Mouse (Mus musculus): ENCODE data around the gene Insm1. TPM values are rescaled to one million over a fixed set of nuclear protein-coding genes. Genes with fewer than 3 reads are reported as not detected.

Insm1 gene
- total RNA-seq, 2 experiments from 2014 or later, result not detected

DNA sequence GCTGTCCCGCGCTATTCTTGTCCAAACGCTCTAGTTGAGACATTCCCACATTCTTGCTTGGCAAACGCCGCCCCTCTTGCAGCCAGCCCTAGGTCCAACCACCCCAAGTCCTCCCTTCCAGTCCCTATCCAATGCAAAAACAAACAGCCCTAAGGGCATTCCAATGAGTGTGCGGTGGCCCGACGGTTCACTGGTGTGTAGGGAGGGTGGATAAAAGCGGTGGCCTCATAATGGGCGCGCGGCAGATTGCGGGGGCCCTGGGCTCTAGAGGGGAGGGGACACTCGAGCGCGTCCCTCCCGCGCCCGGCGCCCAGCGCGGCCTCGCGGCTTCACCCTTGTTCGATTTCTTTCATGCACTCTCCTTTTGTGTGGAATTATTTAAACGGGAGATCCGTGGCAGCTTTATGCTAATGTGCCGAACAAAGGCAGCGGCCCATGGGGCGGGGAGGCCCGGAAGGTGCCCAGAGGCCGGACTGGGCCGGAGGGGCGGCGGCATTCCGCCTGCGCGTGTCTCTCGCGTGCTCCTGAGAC, 3.5 kb upstream of the Insm1 start:
- DNase-seq, result peak; percentile 21
- Histone ChIP-seq H3K27ac (no peak overlapping the region), H3K4me3 (peak overlapping the region; percentile 55)
- no peak for TF ChIP-seq CTCF (IDR thresholded peaks at IDR 0.05)
- intact Hi-C loops (cut with DNase I), result loop anchor here (10.0 kb wide), 1 partner anchor 167 kb away; no protein-coding TSS in a partner anchor

DNA sequence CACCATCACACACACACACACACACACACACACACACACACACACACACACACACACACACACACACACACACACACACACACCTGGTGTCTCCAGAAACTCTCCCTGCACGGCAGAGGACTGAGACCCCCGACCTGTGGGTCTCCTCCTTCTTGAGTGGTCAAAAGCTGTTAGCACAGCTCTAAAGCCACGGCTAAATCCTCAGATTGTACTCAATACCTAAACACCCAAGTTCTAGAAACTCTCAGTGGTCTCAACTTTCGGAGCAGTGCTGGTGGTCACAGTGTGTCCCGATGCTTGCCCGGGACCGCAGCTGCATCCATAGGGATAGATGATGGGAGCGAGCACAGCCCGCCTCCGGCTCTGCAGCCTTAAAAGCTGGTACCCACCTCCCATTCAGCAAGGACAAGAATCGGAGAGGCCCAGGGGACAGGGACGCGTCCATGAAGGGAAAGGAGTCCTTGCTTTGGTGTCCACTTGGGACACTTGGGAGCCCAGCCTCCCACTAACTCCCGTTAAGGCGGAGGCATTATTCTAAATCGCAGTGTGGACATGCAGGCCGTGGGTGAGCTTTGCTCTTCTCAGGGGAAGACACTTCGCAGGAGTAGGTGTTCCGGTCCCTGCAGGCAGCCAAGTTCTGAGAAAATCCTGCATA, 2.7 kb upstream of the Insm1 start:
- Histone ChIP-seq H3K27ac (no peak overlapping the region), H3K4me3 (no peak overlapping the region)
- peak; percentile 25 for DNase-seq
- intact Hi-C loops (cut with DNase I), result loop anchor here (10.0 kb wide), 1 partner anchor 166 kb away; no protein-coding TSS in a partner anchor
- no peak for TF ChIP-seq CTCF (IDR thresholded peaks at IDR 0.05)

DNA sequence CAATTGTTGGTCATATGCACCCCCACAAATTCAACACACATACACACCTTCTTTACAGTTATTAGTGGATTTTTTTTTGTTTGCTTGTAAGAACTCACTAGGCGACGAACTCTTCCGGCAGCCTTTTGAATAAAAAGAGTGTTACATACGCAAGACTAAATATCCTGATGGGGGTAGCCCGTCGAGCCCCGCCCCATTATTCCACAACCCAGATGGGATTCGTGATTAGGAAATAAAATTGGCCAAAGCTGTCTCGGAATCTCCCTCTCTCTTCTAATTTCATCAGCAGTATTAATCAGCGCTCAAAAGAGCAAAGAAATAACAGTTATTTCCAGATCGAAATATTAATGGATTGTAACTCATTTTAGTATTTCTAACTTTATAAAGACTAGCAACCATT, 1.9 kb upstream of the Insm1 start:
- intact Hi-C loops (cut with DNase I), result loop anchor here (10.0 kb wide), 1 partner anchor 165 kb away; no protein-coding TSS in a partner anchor
- no peak for TF ChIP-seq CTCF (IDR thresholded peaks at IDR 0.05)
- DNase-seq, result no peak
- Histone ChIP-seq H3K4me3 (no peak overlapping the region), H3K27ac (no peak overlapping the region)

DNA sequence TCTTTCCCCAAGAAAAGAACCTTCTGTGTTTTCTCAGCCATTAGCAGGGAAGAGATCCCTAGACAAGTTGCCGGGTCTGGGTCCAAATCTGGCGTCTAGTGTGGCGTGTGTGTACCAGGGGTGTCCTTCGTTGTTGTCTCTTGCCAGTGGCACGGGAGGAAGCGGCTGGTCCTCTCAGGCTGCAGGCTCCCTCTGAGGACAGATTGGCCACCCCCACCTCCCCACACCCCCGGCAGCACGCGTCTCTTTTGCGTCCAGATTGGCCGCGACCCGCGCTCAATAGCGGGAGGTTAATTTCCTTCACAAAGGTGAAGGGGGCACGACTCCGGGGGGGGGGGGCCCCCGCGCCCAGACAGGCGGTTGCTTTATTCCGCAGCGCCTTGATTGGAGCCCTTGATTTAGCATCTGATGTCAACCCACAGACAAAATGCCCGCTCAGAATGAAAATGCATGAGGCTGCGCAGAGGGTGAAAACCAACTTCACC, 1.1 kb upstream of the Insm1 start:
- H3K27ac ChIP-seq, result no peak overlapping the region
- peak overlapping the region; percentile 73 for H3K4me3 ChIP-seq
- DNase-seq, result no peak
- no peak for TF ChIP-seq CTCF (IDR thresholded peaks at IDR 0.05)
- intact Hi-C loops (cut with DNase I), result no loop called here

DNA sequence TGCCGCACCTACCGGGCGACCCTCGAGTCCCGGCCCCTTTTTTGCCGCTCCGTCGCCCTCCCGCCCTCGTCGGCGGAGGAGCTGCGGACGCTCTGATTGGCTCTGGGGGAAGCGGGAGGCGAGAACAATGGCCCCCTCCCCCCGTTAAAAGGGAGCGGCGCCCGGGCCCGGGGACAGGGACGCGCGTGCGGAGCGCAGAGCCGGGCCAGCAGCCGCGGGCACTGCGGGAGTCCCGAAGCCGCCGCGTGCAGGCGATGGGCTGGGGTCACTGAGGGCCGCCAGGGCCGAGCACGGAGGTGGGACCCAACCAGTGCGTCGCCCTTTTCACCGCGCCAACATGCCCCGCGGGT, 183 bp downstream of the Insm1 start:
- intact Hi-C loops (cut with DNase I), result no loop called here
- no peak for TF ChIP-seq CTCF (IDR thresholded peaks at IDR 0.05)
- H3K4me3 ChIP-seq, result peak overlapping the region; percentile 73
- H3K27ac ChIP-seq, result no peak overlapping the region
- DNase-seq, result peak; percentile 17

DNA sequence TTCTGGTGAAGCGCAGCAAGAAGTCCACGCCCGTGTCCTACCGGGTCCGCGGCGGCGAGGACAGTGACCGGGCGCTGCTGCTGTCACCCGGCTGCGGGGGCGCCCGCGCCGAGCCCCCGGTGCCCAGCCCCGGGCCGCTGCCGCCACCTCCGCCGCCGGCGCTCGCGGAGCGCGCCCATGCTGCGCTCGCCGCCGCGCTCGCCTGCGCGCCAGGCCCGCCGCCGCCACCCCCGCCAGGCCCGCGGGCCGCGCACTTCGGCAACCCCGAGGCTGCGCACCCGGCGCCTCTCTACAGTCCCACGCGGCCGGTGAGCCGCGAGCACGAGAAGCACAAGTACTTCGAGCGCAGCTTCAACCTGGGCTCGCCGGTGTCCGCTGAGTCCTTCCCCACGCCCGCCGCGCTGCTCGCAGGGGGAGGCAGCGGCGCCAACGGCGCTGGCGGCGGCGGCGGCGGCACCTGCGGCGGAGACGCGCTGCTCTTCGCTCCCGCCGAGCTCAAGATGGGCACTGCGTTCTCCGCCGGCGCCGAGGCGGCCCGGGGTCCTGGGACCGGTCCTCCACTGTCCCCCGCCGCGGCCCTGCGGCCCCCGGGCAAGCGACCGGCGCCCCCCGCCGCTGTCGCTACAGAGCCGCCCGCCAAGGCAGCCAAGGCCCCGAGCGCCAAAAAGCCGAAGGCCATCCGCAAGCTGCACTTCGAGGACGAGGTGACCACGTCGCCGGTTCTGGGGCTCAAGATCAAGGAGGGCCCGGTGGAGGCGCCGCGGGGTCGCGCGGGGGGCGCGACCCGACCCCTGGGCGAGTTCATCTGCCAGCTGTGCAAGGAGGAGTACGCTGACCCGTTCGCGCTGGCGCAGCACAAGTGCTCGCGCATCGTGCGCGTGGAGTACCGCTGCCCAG, 806 bp downstream of the Insm1 start:
- H3K4me3 ChIP-seq, result peak overlapping the region; percentile 73
- no peak for TF ChIP-seq CTCF (IDR thresholded peaks at IDR 0.05)
- peak; percentile 26 for DNase-seq
- H3K27ac ChIP-seq, result no peak overlapping the region
- intact Hi-C loops (cut with DNase I), result no loop called here

DNA sequence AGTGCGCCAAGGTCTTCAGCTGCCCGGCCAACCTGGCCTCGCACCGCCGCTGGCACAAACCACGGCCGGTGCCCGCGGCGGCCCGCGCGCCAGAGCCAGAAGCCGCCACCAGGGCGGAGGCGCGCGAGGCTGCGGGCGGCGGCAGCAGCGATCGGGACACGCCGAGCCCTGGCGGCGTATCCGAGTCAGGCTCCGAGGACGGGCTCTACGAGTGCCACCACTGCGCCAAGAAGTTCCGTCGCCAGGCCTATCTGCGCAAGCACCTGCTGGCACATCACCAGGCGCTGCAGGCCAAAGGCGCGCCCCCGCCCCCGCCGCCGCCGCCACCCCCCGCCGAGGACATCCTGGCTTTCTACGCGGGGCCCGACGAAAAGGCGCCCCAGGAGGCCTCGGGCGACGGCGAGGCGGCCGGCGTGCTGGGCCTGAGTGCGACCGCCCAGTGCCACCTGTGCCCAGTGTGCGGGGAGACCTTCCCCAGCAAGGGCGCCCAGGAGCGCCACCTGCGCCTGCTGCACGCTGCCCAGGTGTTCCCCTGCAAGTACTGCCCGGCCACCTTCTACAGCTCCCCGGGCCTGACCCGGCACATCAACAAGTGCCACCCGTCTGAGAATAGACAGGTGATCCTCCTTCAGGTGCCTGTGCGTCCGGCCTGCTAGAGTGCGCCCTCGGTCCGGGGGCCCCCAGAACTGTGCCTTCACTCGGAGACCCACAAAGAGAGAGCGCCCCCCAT, 1.6 kb downstream of the Insm1 start:
- no peak overlapping the region for H3K27ac ChIP-seq
- H3K4me3 ChIP-seq, result peak overlapping the region; percentile 73
- DNase-seq, result peak; percentile 41
- intact Hi-C loops (cut with DNase I), result no loop called here
- TF ChIP-seq CTCF (IDR thresholded peaks at IDR 0.05), result 0 out of 2 replicates have a peak, but pooled peaks have one; percentile 4

DNA sequence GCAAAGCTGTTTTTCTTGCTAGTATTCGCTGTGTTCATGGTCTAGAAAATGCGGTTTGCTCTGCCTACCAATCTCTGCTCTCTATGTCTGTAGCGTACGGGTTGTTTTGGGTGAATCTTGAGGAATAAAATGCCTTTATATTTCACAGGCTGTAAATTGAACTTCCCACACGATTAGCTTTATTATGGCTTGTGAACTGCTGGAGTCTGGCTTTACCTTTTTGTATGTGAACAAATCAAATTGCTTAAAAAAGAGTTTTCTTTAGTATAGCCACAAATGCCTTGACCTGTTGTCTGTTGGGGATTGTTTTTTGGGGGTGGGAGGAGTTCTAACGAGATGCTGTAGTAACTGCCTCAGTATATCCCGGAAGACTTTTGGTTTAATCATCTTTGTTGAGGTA, 2.4 kb downstream of the Insm1 start:
- no peak for DNase-seq
- Histone ChIP-seq H3K27ac (no peak overlapping the region), H3K4me3 (no peak overlapping the region)
- intact Hi-C loops (cut with DNase I), result no loop called here
- TF ChIP-seq CTCF (IDR thresholded peaks at IDR 0.05), result no peak

DNA sequence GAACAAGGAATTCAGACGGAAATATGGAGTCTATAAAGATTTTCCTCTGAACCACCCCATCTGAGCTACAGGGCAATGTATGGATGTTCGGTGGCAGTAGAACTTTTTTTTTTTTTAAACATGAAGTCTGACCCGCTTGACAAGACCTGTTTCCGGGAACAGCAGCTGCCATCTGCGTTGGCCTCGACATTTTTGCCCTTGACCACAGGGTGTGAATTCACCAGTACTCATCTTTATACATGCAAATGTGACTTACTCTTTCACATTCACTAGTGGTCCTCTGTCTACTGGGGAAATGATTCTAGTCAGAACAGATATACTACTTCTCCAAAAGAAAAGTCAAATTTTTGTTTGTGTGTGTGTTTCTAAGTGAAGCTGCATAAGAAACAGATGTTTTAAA, 4.1 kb downstream of the Insm1 start:
- H3K27ac ChIP-seq, result no peak overlapping the region
- intact Hi-C loops (cut with DNase I), result no loop called here

DNA sequence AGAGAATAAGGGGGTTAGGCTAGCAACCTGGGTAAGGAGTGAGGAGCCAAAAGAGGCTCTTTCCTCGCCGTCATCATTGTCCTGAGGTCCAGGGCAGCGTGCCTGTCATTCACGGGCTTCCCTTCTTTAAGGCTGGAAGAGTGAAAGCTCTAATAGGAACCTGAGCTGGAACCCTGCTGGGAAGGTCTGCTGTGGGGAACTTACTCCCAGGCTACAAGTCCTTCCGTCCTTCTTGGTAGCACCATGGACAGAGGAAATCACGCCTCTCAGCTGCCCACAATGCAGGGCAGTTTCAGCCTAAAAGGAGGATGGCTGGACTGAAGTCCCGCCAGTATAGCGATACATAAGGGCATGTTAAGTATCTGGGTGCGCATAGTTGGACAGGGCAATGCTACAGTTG, 4.8 kb downstream of the Insm1 start:
- H3K4me3 ChIP-seq, result no peak overlapping the region
- no peak for DNase-seq
- TF ChIP-seq CTCF (IDR thresholded peaks at IDR 0.05), result no peak
- intact Hi-C loops (cut with DNase I), result no loop called here
- no peak overlapping the region for H3K27ac ChIP-seq

More for the DNA sequence above, 4.1 kb downstream of the Insm1 start:
- H3K4me3 ChIP-seq, result no peak overlapping the region
- no peak for TF ChIP-seq CTCF (IDR thresholded peaks at IDR 0.05)
- no peak for DNase-seq

DNA sequence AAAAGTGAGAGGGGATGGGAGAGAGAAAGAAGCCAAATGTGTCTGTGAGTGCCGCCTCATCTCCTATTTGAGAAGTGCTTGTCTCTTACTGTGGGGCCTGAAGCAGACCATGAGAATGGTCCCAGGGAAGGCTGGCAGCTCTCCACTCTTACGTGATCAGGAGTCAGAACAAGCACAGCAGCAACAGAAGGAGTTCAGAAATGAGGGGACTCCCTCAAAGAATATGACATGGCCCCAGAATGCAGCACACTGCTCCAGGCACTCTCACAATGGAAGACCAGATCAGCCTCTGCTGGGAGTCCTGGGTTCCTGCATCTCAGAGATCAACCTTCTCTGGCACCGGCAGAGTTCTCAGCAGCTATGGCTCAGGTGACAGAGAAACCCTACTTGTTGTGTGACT, 5.9 kb downstream of the Insm1 start:
- DNase-seq, result no peak
- no peak overlapping the region for H3K27ac ChIP-seq
- TF ChIP-seq CTCF (IDR thresholded peaks at IDR 0.05), result no peak
- intact Hi-C loops (cut with DNase I), result no loop called here
- H3K4me3 ChIP-seq, result no peak overlapping the region

DNA sequence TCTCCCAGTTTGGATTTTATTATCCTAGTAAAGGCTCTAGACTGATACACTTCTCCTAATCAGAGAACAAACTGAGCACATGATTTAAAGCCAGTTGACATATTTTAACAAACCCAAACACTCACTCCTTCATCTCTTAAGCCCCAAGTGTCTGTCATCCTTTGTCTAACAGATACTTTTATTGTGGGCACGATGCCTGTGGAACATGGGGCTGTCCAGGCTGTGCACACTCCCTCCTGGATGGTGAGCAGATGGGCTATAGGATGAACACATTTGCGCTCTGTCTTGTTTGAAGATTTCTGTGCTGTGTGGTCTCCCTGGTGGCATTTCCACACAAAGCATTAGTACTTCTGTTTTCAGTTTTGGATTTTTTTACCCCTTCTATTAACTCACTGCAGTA, 6.7 kb downstream of the Insm1 start:
- TF ChIP-seq CTCF (IDR thresholded peaks at IDR 0.05), result no peak
- Histone ChIP-seq H3K27ac (no peak overlapping the region), H3K4me3 (no peak overlapping the region)
- intact Hi-C loops (cut with DNase I), result no loop called here
- DNase-seq, result no peak

Measured in gastrocnemius, adult 2 months (tissue).